Mouse (Mus musculus): ENCODE data around the gene Rpl9-ps1. TPM values are rescaled to one million over a fixed set of nuclear protein-coding genes. Genes with fewer than 3 reads are reported as not detected.

The Rpl9-ps1 gene
- not detected for polyA plus RNA-seq (2014; fragmentation: Illumina TruSeq; extraction: RNeasy Lipid Tissue Mini Kit (QIAGEN cat#74804); ENCODE audit: low read depth, low replicate concordance)

GRCm38 (mm10) chr11:83645521-83645920 is at the start of gene Rpl9-ps1:
TSS of gene Rpl9-ps1 (minus strand) at chr11:83645621.

DNA sequence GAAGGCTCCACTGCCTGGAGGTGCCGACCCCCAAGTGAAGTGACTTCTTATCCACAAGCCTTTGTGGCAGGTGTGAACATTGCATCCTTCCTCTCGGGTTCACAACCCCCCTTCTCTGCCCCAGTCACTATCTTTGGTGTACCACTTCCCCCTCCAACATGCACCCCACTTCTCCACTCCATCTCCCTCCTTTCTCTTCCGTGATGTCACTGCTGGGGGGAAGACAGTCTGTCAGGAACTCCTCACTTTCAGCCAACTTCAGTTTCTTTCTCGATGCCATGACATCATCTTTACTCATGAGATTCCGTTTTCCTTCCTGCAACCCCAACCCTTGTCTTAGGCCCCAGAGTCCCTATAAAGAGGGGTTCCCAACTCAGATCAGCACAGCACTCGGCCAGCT is 16.8 kb upstream of the Rpl9-ps1 start, which contains the start of gene Ccl4:
Gene Ccl4 (plus strand): TSS at position 381 of the 400 bp plus-strand sequence.

GRCm38 (mm10) chr11:83649305-83649841 is 4.0 kb upstream of the Rpl9-ps1 start, which contains the start of gene Ccl3:
TSS of gene Ccl3 (minus strand) at chr11:83649355.

Other genes with a start within 250 kb of the Rpl9-ps1 start
- 46.8 TPM for gene Rasl10b, start 236.5 kb downstream of the Rpl9-ps1 start, polyA plus RNA-seq (2014; fragmentation: Illumina TruSeq; extraction: RNeasy Lipid Tissue Mini Kit (QIAGEN cat#74804); ENCODE audit: low read depth, low replicate concordance)
- not detected for gene Gas2l2, start 216.2 kb downstream of the Rpl9-ps1 start, polyA plus RNA-seq (2014; fragmentation: Illumina TruSeq; extraction: RNeasy Lipid Tissue Mini Kit (QIAGEN cat#74804); ENCODE audit: low read depth, low replicate concordance)
- gene 1700020L24Rik, start 207.9 kb downstream of the Rpl9-ps1 start, polyA plus RNA-seq (2014; fragmentation: Illumina TruSeq; extraction: RNeasy Lipid Tissue Mini Kit (QIAGEN cat#74804); ENCODE audit: low read depth, low replicate concordance), result not detected
- gene Mmp28, start 182.6 kb downstream of the Rpl9-ps1 start, polyA plus RNA-seq (2014; fragmentation: Illumina TruSeq; extraction: RNeasy Lipid Tissue Mini Kit (QIAGEN cat#74804); ENCODE audit: low read depth, low replicate concordance), result 4.7 TPM
- gene Taf15, start 172.5 kb downstream of the Rpl9-ps1 start, polyA plus RNA-seq (2014; fragmentation: Illumina TruSeq; extraction: RNeasy Lipid Tissue Mini Kit (QIAGEN cat#74804); ENCODE audit: low read depth, low replicate concordance), result 52.6 TPM
- not detected for gene Heatr9, start 123.4 kb downstream of the Rpl9-ps1 start, polyA plus RNA-seq (2014; fragmentation: Illumina TruSeq; extraction: RNeasy Lipid Tissue Mini Kit (QIAGEN cat#74804); ENCODE audit: low read depth, low replicate concordance)
- 1.5 TPM for gene Ccl5, start 115.1 kb downstream of the Rpl9-ps1 start, polyA plus RNA-seq (2014; fragmentation: Illumina TruSeq; extraction: RNeasy Lipid Tissue Mini Kit (QIAGEN cat#74804); ENCODE audit: low read depth, low replicate concordance)
- gene Ccl9, start 67.0 kb downstream of the Rpl9-ps1 start, polyA plus RNA-seq (2014; fragmentation: Illumina TruSeq; extraction: RNeasy Lipid Tissue Mini Kit (QIAGEN cat#74804); ENCODE audit: low read depth, low replicate concordance), result 17.8 TPM
- gene Ccl6, start 52.5 kb downstream of the Rpl9-ps1 start, polyA plus RNA-seq (2014; fragmentation: Illumina TruSeq; extraction: RNeasy Lipid Tissue Mini Kit (QIAGEN cat#74804); ENCODE audit: low read depth, low replicate concordance), result 24.8 TPM
- 0.68 TPM for gene Ccl3, start 3.7 kb upstream of the Rpl9-ps1 start, polyA plus RNA-seq (2014; fragmentation: Illumina TruSeq; extraction: RNeasy Lipid Tissue Mini Kit (QIAGEN cat#74804); ENCODE audit: low read depth, low replicate concordance)
- not detected for gene Ccl4, start 17.0 kb upstream of the Rpl9-ps1 start, polyA plus RNA-seq (2014; fragmentation: Illumina TruSeq; extraction: RNeasy Lipid Tissue Mini Kit (QIAGEN cat#74804); ENCODE audit: low read depth, low replicate concordance)
- 16.2 TPM for gene Wfdc17, start 58.4 kb upstream of the Rpl9-ps1 start, polyA plus RNA-seq (2014; fragmentation: Illumina TruSeq; extraction: RNeasy Lipid Tissue Mini Kit (QIAGEN cat#74804); ENCODE audit: low read depth, low replicate concordance)
- not detected for gene Wfdc18, start 63.4 kb upstream of the Rpl9-ps1 start, polyA plus RNA-seq (2014; fragmentation: Illumina TruSeq; extraction: RNeasy Lipid Tissue Mini Kit (QIAGEN cat#74804); ENCODE audit: low read depth, low replicate concordance)
- gene Wfdc21, start 101.3 kb upstream of the Rpl9-ps1 start, polyA plus RNA-seq (2014; fragmentation: Illumina TruSeq; extraction: RNeasy Lipid Tissue Mini Kit (QIAGEN cat#74804); ENCODE audit: low read depth, low replicate concordance), result not detected
- 6.2 TPM for gene Heatr6, start 108.1 kb upstream of the Rpl9-ps1 start, polyA plus RNA-seq (2014; fragmentation: Illumina TruSeq; extraction: RNeasy Lipid Tissue Mini Kit (QIAGEN cat#74804); ENCODE audit: low read depth, low replicate concordance)
- gene Hnf1b, start 204.4 kb upstream of the Rpl9-ps1 start, polyA plus RNA-seq (2014; fragmentation: Illumina TruSeq; extraction: RNeasy Lipid Tissue Mini Kit (QIAGEN cat#74804); ENCODE audit: low read depth, low replicate concordance), result not detected

Measured in heart, adult 10 weeks (tissue).